Mouse (Mus musculus) forebrain, postnatal 0 days (tissue): Measurements from ENCODE around the gene Gm20683. TPM values are rescaled to one million over a fixed set of nuclear protein-coding genes. Genes with fewer than 3 reads are reported as not detected.
A peak's percentile ranks its signal among the peaks of the same experiment; 100 is the strongest.

Experiments
- ATAC-seq: fragments of 200-750 bp; cut with Nextera tagmentation; 2 replicates; pipeline ENCODE4 v1.8.0; 2017; ENCODE audit warnings: mild to moderate bottlenecking, moderate library complexity
- DNase-seq: peaks from one replicate; pipeline ENCODE4 v3.0.0-alpha.2; 2015
- H3K27ac ChIP-seq: fragments of 300-500 bp; sonication (generic); 2 replicates; pipeline ENCODE4 v1.5.1; 2014; ENCODE audit warnings: low read depth, mild to moderate bottlenecking, antibody characterized with exemption, low read length, moderate library complexity, mixed read lengths
- H3K27me3 ChIP-seq: fragments of 300-500 bp; sonication (generic); 2 replicates; pipeline ENCODE4 v1.6.1; 2014; ENCODE audit warnings: mild to moderate bottlenecking, low read length, mixed read lengths; ENCODE audit not compliant: insufficient read depth
- H3K36me3 ChIP-seq: fragments of 300-500 bp; sonication (generic); 2 replicates; pipeline ENCODE4 v1.6.1; 2014; ENCODE audit warnings: mild to moderate bottlenecking, moderate library complexity; ENCODE audit not compliant: insufficient read depth
- H3K4me1 ChIP-seq: fragments of 300-500 bp; sonication (generic); 2 replicates; pipeline ENCODE4 v1.6.1; 2014; ENCODE audit warnings: antibody characterized with exemption; ENCODE audit not compliant: insufficient read depth
- H3K4me2 ChIP-seq: fragments of 300-500 bp; sonication (generic); 2 replicates; pipeline ENCODE4 v1.6.1; 2014; ENCODE audit warnings: low read depth, mild to moderate bottlenecking, moderate library complexity
- H3K4me3 ChIP-seq: fragments of 300-500 bp; sonication (generic); 2 replicates; pipeline ENCODE4 v1.5.1; 2014; ENCODE audit warnings: low read depth, low read length, mixed read lengths
- H3K9ac ChIP-seq: fragments of 300-500 bp; sonication (generic); 2 replicates; pipeline ENCODE4 v1.6.1; 2014; ENCODE audit warnings: mild to moderate bottlenecking
- H3K9me3 ChIP-seq: fragments of 300-500 bp; sonication (generic); 2 replicates; pipeline ENCODE4 v1.6.1; 2016; ENCODE audit warnings: low read length
- CTCF ChIP-seq: sonication (generic); IDR thresholded peaks from 2 replicates; pipeline ENCODE4 v1.5.1; 2016; ENCODE audit warnings: antibody characterized with exemption, control low read depth, low read depth
- WGBS: fragments of 180-500 bp; shearing (Covaris S2); extraction: QIAGEN DNeasy Blood & Tissue Kit; methylation state at CpG from one replicate; pipeline ENCODE4 v1.1.7; 2014; 5-methylcytosine and 5-hydroxymethylcytosine counted together
- polyA plus RNA-seq: library from polyadenylated mRNA; unstranded; fragments of >200 nt; fragmentation: Nextera tagmentation; extraction: Ambion mirVana; gene quantifications from 2 replicates; pipeline ENCODE4 v1.2.1, GENCODE M21; 2015
- total RNA-seq: library from RNA; depleted of rRNA; stranded (reverse); fragments of >200 nt; gene quantifications from 2 replicates; pipeline ENCODE4 v1.2.3, GENCODE M21; 2014

Gene Gm20683
- total and polyA plus RNA-seq, 2 experiments from 2014 or later = 12.3 to 23.8 TPM

- no peak for TF ChIP-seq CTCF
- no peaks in the 10 kb centered on the region for H3K27me3 ChIP-seq
- H3K4me2 ChIP-seq = no peak overlapping the region
- no peak overlapping the region for H3K9ac ChIP-seq
- 13% methylated on average over 45 of the region's 46 CpGs for WGBS
- peaks cover 3% of the 10 kb centered on the region; the same call in 1 of the 2 replicates for H3K4me1 ChIP-seq
- H3K36me3 ChIP-seq = peaks cover 38% of the 10 kb centered on the region
- DNase-seq = no peak
- H3K4me3 ChIP-seq = no peak overlapping the region
- no peaks in the 10 kb centered on the region for H3K9me3 ChIP-seq
- H3K27ac ChIP-seq = no peak overlapping the region
- ATAC-seq = no peak
These were observed 22.4 kb downstream of the Gm20683 start for GRCm38 (mm10) chr17:25818851-25819780.

- no peak for TF ChIP-seq CTCF
- H3K4me3 ChIP-seq = no peak overlapping the region
- 88% methylated on average over 11 of the region's 11 CpGs for WGBS
- no peak for DNase-seq
- H3K9ac ChIP-seq = no peak overlapping the region
- no peaks in the 10 kb centered on the region for H3K27me3 ChIP-seq
- H3K9me3 ChIP-seq = no peaks in the 10 kb centered on the region
- H3K4me2 ChIP-seq = no peak overlapping the region
- H3K4me1 ChIP-seq = peaks cover 10% of the 10 kb centered on the region; the same call in 1 of the 2 replicates
- H3K36me3 ChIP-seq = peaks cover 38% of the 10 kb centered on the region
- no peak overlapping the region for H3K27ac ChIP-seq
- ATAC-seq = no peak
These were observed 23.9 kb downstream of the Gm20683 start for GRCm38 (mm10) chr17:25817662-25818061.

GRCm38 (mm10) chr17:25813471-25813870 lies 28.1 kb downstream of the Gm20683 start:
- Histone ChIP-seq H3K4me3 (no peak overlapping the region), H3K4me2 (peak overlapping the region; percentile 38), H3K27me3 (no peaks in the 10 kb centered on the region), H3K4me1 (peaks cover 24% of the 10 kb centered on the region), H3K9ac (peak overlapping the region; percentile 41), H3K36me3 (peaks cover 22% of the 10 kb centered on the region), H3K27ac (peak overlapping the region; percentile 57), H3K9me3 (no peaks in the 10 kb centered on the region)
- ATAC-seq (peak; percentile 38), DNase-seq (peak; percentile 65)
- 3% methylated on average over 20 of the region's 20 CpGs for WGBS
- peak; percentile 67 for TF ChIP-seq CTCF

GRCm38 (mm10) chr17:25810890-25811289 lies 30.7 kb downstream of the Gm20683 start:
- WGBS = 72% methylated on average over 4 of the region's 4 CpGs
- Histone ChIP-seq H3K9me3 (no peaks in the 10 kb centered on the region), H3K9ac (no peak overlapping the region), H3K4me2 (peak overlapping the region; percentile 65; the same call in 1 of the 2 replicates), H3K27ac (no peak overlapping the region), H3K27me3 (no peaks in the 10 kb centered on the region), H3K4me3 (no peak overlapping the region; the same call in 1 of the 2 replicates), H3K36me3 (no peaks in the 10 kb centered on the region), H3K4me1 (peaks cover 29% of the 10 kb centered on the region)
- no peak for DNase-seq
- TF ChIP-seq CTCF = no peak
- no peak for ATAC-seq

GRCm38 (mm10) chr17:25809606-25810340 lies 31.8 kb downstream of the Gm20683 start:
- TF ChIP-seq CTCF = peak; percentile 40
- peak overlapping the region; percentile 95 for H3K4me3 ChIP-seq

GRCm38 (mm10) chr17:25808789-25809605 lies 32.6 kb downstream of the Gm20683 start, which contains the start of gene Fbxl16:
Fbxl16 (plus strand) TSS chr17:25809085.
- ATAC-seq = peak; percentile 92
- H3K27ac ChIP-seq = peak within 1 kb of the TSS; percentile 96
- H3K27me3 ChIP-seq = no peaks in the 10 kb centered on the region
- H3K9ac ChIP-seq = peak within 1 kb of the TSS; percentile 97
- WGBS = 1% methylated on average over 91 of the region's 100 CpGs
- no peaks in the 10 kb centered on the region for H3K36me3 ChIP-seq
- peak; percentile 58 for TF ChIP-seq CTCF
- peaks cover 29% of the 10 kb centered on the region for H3K4me1 ChIP-seq
- peak within 1 kb of the TSS; percentile 65 for H3K4me2 ChIP-seq
- peak within 1 kb of the TSS; percentile 95 for H3K4me3 ChIP-seq
- DNase-seq = peak; percentile 97
- no peaks in the 10 kb centered on the region for H3K9me3 ChIP-seq

More at GRCm38 (mm10) chr17:25809606-25810340, 31.8 kb downstream of the Gm20683 start:
- peak overlapping the region; percentile 96 for H3K27ac ChIP-seq
- no peaks in the 10 kb centered on the region for H3K9me3 ChIP-seq
- H3K9ac ChIP-seq = peak overlapping the region; percentile 97
- ATAC-seq (peak; percentile 12; the same call in 1 of the 2 replicates), DNase-seq (no peak)
- peaks cover 29% of the 10 kb centered on the region for H3K4me1 ChIP-seq
- H3K36me3 ChIP-seq = no peaks in the 10 kb centered on the region
- no peaks in the 10 kb centered on the region for H3K27me3 ChIP-seq
- H3K4me2 ChIP-seq = peak overlapping the region; percentile 65
- WGBS = 11% methylated on average over 25 of the region's 25 CpGs
